Mouse (Mus musculus) myocyte (in vitro differentiated cells): Measurements from ENCODE around the gene Csnk1d.

Source experiments
- MAX ChIP-seq: IDR thresholded peaks from one replicate; pipeline ENCODE4 v1.6.1; 2011; ENCODE audit warnings: low read depth, mild to moderate bottlenecking, control low read depth
- POLR2A ChIP-seq: IDR thresholded peaks from one replicate; pipeline ENCODE4 v1.6.1; 2011; ENCODE audit warnings: low read depth, mild to moderate bottlenecking, control low read depth, moderate library complexity; ENCODE audit not compliant: insufficient read length
- POLR2AphosphoS2 ChIP-seq: IDR thresholded peaks from one replicate; pipeline ENCODE4 v1.6.1; 2011; ENCODE audit warnings: low read depth, control low read depth; ENCODE audit not compliant: insufficient read length
- USF1 ChIP-seq: IDR thresholded peaks from one replicate; pipeline ENCODE4 v1.6.1; 2011; ENCODE audit warnings: low read depth, mild to moderate bottlenecking, control low read depth, moderate library complexity

GRCm38 (mm10) chr11:120913796-120914195 lies 77.3 kb downstream of the Csnk1d start:
- TF ChIP-seq POLR2A: no peak
- no peak for TF ChIP-seq MAX
- TF ChIP-seq USF1: no peak
- no peak for TF ChIP-seq POLR2AphosphoS2
